Mouse (Mus musculus) left cerebral cortex, postnatal 36 days (tissue): ENCODE results near the gene Strada. TPM values are rescaled to one million over a fixed set of nuclear protein-coding genes. Genes with fewer than 3 reads are reported as not detected.
"Not testable (repeated sequence)": the region's sequence is repeated elsewhere in the genome, so short reads cannot be mapped to it uniquely, and the experiment has no call there.

Source experiments
- DNase-seq, 2 experiments: peaks; one replicate each; pipeline ENCODE4 v3.0.0; 2021 to 2022; ENCODE audit warnings: low spot score in 2 of 2, mixed read lengths in 1 of 2
- intact Hi-C: fragments of 180-260 bp; cut with DNase I; formaldehyde crosslinking; loops from one replicate; pipeline ENCODE4 v1.15.1; 2025
- total RNA-seq, 2 experiments: library from RNA; stranded (reverse); gene quantifications; 2 replicates each; pipeline ENCODE4 v1.2.3; 2021

Strada gene
- 10 to 100 TPM; 26.6 to 31.2 TPM for total RNA-seq

DNA sequence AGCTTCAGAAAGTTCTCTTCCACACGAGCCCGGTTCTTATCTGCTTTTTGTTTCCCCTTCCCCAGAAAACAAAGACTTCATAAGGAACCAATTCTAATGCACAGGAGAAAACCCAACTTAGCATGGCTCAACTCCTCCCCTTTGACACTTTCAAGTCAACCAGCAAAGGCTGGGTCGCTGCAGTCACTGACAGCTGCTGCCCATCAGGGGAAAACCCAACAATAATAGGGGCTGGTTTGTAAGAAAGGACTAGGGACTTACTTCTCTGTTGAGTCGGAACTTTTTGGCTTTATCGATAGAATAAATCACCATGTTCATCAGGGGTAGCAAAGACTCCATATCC, at the start of gene Strada:
Gene Strada, minus strand, starts transcription at position 46 of the 343 bp plus-strand sequence.
- no peak for DNase-seq
- intact Hi-C loops = loop anchor here (5.0 kb wide), 1 partner anchor 40 kb away; no protein-coding TSS in a partner anchor

DNA sequence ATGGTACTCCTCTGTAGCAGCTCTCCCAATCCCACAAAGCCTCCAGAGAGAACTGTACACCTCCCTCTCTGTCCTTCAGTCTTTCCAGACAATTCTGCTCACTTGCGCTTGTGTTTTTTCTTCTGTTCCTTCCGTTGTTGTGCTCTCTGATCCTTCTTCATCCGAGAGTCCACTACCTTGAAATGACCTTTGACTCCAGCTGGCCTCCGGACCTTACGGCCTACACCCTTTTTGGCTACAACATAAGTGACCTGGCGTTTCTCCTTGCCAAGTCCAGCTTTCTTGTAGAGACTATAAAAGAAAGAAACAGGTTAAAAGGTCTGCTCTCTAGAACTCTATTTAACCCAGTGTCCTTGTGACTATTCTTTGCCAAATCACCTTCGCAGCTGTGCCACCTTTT, 47.4 kb upstream of the Strada start:
- intact Hi-C loops = no loop called here
- DNase-seq = no peak

DNA sequence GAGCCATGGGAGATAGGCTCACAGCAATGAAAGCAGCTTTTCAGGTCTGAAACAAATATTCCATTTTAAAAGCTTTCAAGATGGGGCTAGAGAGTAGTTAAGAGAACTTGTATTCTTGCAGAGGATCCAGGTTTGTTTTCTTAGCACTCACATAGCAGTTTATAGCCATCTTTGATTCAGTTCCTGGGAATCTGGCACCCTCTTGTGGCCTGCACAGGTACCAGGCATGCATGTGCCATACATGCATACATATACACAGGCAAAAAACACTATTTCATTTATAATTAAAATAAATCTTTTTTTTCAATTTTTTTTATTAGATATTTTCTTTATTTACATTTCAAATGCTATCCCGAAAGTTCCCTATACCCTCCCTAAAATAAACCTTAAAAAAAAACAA, 44.9 kb upstream of the Strada start:
- intact Hi-C loops = no loop called here
- DNase-seq = no peak

DNA sequence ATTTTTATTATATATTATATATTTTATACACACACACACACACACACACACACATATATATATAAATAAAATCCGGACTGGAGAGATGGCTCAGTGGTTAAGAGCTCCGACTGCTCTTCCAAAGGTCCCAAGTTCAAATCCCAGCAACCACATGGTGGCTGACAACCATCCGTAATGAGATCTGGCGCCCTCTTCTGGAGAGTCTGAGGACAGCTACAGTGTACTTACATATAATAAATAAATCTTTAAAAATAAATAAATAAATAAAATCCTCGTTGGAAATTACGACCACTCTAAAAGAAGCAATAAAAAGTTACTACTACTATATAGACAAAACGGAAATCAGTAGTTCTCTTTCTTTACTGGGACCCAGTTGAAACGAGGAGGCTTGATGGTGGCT, 32.0 kb upstream of the Strada start:
- not testable (repeated sequence) for DNase-seq
- intact Hi-C loops = loop anchor here (5.0 kb wide), 1 partner anchor 77 kb away; no protein-coding TSS in a partner anchor

DNA sequence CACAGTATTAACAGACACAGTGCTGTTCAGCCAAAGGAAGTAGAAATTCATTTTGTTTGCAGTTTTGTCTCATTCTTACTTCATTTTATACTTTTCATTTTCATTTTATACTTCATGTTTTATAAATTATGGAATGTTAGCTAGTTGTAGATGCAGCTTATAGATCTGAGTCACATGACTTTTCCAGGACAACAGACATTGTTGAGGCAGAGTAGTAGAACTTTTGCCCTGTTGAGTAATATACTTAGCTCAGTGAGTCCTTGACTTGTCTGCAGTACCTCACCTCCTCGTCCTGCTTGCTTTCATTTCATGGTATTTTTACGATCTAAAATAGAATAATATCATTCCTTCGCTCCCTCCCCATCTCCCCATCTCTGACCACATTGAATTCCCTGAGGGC, 18.6 kb upstream of the Strada start:
- intact Hi-C loops = no loop called here
- DNase-seq = no peak

DNA sequence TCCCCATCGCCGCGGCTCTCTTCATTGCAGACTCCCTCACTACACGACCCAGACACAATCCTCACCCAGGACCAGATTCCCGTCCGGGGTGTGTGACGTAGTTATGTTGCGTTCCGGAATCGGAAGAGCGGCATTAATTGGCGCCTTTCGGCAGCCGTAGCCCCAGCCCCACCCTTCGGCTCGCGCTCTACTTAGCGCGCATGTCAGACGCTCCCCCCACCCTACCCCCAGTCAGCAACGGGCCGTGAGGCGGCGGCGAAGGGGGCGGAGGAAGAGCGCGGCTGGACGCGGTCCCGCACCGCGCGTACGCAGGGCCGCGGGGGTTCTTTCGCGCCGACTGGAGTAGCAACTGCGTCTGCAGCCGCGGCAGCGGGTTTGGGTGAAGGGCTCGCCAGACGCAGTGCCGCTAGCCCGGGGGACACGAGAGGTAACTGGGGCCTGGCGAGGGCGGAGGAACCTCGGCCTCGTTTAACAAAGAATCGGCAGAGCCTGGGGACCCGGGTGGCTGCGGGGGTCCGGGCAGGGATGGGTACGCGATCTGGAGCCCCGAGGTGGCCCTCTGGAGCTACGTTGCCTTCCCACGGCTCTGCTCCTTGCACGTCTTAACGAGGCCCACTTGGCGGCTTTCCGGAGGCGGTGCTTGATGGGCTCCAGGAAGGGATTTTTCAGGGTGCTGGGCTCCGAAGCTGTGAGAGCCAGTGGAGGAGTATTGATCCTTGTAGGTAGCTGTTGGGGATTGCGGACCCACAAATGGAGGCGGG, 14.9 kb upstream of the Strada start, which contains the start of gene Ddx42:
Gene Ddx42, plus strand, starts transcription at position 197 of the 761 bp plus-strand sequence.
- DNase-seq = peak; percentile 90 to 93
- intact Hi-C loops = loop anchor here (1.0 to 5.0 kb wide), 2 partner anchors 40 to 56 kb away; partner anchors contain the start of genes Ftsj3 and Psmc5

DNA sequence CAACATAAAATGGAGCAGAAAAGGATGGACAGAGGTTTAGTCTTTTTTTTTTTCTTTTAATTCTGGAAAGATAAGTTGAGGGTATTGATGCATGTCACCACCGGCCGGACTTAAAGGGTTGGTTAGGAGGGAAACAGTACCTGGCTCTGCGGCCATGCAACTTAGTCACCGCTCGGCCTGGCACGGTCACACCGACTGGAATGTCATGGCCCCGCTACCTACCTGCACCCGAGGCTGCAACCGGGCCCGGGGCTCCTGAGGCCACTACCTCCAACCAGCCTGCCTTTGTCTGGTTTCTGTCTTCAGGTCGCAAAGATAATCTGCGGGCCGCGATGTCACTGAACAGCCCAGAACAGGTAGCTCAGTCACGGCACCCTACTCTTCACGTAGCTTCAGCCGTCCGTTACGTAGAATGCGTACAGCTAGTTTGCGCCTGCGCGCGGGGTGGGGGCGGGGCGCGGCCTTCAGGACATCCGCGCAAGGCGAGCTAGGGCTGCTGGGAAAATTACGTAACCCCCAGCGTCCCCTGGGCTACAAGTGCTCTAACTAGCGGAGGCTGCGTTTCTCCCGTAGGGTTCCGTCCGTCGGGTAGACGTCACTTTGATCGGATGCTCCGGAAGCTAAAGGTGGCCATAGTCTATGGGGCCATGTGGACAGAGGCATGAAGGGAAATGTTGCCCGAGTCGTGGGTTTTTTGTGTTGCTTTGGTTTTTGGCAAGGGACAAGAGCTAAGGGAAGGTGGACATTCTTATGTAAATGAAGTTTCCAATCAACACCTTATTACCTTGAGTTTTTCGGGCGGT, 14.2 kb upstream of the Strada start, which contains the start of gene Ccdc47:
Gene Ccdc47, minus strand, starts transcription at position 418 of the 803 bp plus-strand sequence.
- intact Hi-C loops = loop anchor here (1.0 to 5.0 kb wide), 2 partner anchors 41 to 55 kb away; partner anchors contain the start of genes Ftsj3 and Psmc5
- DNase-seq = peak; percentile 96 to 97

DNA sequence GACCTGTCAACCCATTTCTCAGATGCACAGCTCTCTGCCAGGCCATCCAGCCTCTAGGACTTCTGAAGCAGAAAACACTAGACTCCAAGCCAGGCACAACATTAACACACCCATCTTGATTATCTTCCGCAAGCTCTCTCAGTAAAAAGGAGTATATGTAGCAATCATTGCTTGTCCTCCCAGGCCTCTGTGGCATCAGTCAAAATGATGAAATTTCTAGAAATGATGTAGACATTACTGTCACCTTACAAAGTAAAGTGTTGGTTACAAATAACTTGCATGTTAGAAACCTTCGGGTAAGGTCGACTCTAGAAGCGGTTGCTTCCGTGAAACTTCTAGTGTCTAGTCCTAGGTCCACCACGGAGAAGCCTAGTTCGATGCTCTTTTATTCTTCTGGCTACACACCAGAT, 13.5 kb upstream of the Strada start:
- DNase-seq = no peak
- intact Hi-C loops = loop anchor here (5.0 kb wide), 1 partner anchor 42 kb away; the partner anchor contains the start of genes Ftsj3 and Psmc5

DNA sequence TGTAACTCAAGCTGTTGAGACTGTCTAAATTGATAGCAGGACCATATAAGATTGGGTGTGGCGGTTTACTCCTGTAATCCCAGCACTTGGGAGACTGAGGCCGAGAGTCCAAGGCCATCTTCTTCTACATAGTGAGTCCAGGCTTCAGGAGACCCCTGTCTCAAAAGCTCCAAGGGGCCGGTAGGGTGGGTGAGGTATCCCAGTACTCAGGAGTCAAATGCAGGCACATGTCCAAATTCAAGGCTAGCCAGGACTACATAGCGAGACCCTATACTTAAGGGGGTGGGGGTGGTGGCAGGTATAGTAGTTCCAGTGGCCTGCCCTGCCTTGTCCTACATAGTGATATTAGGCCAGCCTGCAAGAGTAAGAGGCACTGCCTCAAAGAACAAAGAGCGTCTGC, 12.9 kb upstream of the Strada start:
- intact Hi-C loops = loop anchor here (5.0 kb wide), 1 partner anchor 42 kb away; the partner anchor contains the start of genes Ftsj3 and Psmc5

DNA sequence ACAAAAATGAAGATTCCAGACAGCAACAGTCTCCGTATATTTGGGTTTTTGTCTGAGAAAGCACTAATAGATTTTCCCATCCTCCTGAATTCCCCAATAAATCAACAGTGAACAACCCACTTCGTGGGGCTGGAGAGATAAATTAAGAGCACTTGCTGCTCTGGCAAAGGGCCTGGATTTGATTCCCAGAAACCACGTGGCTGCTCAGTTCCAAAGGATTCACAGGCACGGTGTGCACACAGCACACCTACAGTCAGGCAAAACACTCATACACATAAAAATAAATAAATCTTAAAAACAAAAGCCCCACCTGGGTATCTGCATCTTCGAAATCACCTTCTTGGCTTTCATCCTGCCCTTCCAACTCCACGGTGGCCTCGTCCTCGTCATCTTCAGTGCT, 10.8 kb upstream of the Strada start:
- DNase-seq = no peak
- intact Hi-C loops = no loop called here

More for the DNA sequence above, 12.9 kb upstream of the Strada start:
- DNase-seq = no peak

DNA sequence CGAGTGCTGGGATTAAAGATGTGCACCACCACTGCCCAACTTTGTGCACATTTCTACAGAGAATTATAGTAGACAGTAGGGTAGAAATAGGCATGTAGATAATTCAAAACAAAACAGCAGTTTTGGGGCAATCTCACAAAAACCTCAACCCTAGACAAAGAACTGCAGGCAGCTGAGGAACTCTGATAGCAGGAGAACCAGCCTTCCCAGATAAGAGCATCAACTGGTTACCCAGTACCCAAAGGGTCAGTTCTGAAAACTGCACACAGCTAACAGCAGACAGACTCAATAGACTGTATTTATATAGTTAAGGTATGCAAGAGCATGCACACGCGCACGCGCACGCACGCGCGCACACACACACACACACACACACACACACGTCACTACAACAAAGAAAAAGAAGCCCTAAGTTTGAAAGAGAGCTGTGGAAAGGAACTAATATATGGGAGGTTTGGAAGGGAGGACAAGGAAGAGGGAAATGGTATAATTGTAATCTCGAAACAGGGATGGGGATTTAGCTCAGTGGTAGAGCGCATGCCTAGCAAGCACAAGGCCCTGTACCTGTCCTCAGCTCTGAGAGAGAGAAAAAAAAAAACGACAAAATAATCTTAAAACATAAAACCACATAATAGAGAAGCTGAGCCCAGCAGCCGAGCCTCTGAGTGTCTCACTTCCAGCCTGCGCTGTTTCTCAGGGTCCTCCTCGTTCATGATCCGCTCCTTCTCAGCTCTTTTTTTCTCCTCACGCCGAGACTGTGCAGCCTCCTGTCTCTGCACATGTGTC, 438 bp downstream of the Strada start:
- intact Hi-C loops = loop anchor here (5.0 kb wide), 1 partner anchor 41 kb away; no protein-coding TSS in a partner anchor
- no peak for DNase-seq

DNA sequence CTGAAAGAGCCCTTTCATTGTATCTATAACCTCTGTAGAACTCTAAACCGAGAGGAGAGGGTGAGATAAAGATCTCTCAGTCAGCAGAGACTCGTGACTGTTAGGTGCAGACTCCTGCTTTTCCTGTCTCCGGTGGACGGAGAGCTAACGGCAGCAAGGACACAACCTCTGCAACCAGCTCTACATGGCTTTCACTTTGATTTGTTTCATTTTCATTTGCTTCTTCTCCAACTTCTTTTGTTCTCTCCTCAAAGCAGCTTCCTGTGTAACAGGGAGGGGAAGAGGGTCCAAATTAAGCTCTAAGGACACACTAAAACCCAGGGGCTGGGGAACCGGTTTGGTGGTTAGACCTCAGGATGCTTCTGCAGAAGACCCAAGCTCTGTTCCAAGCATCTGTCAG, 1.2 kb downstream of the Strada start:
- intact Hi-C loops = loop anchor here (5.0 kb wide), 1 partner anchor 42 kb away; no protein-coding TSS in a partner anchor
- DNase-seq = no peak

DNA sequence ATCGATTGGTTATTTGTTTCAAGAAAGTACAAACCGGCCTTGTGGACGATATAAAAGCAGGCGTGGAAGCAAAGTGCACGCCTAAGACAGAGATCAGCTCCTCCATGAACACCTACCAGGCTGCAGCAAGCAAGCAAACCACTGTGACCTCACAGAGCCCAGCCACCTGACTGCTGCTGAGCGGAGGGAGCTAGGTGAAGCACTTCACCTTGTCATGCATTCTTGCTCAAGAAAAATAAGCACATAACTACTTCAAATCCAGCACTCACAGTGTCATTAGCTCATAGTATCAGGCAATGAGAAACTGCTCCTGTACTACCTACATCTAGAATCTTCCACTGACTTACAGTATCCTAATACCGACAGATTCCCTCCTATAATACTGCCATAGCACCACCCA, 2.0 kb downstream of the Strada start:
- not testable (repeated sequence) for DNase-seq
- intact Hi-C loops = loop anchor here (5.0 kb wide), 1 partner anchor 42 kb away; no protein-coding TSS in a partner anchor

DNA sequence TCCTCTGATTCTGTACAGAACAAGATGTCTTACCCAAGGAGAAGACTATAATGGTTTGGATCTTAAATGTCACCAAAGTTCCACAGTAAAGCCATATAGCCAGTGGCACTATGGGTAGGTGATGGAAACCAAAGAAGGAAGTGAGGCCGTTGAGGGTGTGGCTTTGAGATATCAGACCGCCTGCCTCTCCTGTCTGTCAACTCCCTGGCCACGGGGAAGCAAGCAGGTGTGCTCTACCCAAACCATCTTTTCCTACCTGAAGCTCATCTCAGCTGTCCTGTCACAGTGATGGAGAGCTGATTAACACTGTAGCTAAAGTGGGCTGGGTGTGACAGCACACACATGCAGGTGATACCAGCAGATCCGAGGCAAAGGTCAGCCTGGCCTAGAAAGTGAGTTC, 3.7 kb downstream of the Strada start:
- intact Hi-C loops = no loop called here
- DNase-seq = no peak

DNA sequence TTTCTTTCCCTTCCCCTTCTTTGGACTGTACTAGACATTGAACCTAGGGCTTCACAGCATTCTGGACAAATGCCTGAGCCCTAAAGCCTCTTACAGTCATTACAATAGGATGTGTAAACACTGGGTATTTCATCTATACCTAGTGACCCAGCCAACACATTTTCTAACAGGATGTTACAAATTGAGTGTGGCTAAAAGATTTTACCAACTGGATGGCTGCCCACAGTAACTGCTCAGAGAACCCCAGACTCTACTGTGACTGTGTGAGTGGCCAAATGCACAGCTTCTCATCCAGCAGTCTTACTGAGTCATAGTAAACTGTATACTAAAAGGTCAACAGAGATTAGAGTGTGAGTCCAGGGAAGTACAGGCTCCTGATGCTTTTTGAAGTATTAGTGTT, 6.6 kb downstream of the Strada start:
- intact Hi-C loops = no loop called here
- DNase-seq = no peak

DNA sequence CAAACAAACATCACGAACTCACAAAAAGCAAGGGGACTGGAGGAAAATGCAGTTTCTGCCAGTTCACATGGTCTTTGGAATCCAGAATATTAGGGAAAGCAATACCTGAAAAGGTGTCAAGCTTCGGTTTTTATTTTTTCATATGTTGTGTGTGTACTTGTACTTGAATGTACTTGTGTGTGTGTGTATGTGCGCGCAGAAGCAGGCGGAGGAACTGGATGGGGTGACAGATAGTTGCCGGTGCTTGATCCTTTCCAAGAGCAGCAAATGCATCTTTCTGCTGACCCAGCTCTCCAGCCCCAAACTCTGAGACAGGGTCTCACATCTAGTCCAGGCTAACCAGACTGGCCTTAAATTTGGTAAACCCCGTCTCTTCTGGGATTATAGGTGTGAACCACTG, 7.1 kb downstream of the Strada start:
- intact Hi-C loops = loop anchor here (1.0 kb wide), 1 partner anchor 36 kb away; no protein-coding TSS in a partner anchor
- DNase-seq = no peak

DNA sequence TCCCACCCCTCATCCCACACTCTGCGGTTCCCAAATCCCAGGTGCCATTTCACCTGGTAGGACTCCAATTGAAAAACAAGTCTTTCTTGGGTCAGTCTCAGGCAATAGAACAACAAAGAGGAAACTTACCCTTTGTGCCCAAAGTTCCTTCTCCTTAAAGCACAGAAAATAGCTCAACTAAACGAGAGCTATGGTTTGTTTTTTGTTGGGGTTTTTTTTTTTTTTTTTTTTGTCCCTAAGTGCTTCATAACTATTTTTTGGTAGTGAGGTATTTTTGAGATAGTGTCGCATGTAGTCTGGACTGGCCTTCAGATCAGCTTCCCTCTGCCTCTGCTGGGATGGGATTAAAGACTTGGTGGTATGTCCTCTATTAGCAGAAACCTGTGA, 7.8 kb downstream of the Strada start:
- no peak for DNase-seq
- intact Hi-C loops = loop anchor here (1.0 kb wide), 1 partner anchor 35 kb away; no protein-coding TSS in a partner anchor

DNA sequence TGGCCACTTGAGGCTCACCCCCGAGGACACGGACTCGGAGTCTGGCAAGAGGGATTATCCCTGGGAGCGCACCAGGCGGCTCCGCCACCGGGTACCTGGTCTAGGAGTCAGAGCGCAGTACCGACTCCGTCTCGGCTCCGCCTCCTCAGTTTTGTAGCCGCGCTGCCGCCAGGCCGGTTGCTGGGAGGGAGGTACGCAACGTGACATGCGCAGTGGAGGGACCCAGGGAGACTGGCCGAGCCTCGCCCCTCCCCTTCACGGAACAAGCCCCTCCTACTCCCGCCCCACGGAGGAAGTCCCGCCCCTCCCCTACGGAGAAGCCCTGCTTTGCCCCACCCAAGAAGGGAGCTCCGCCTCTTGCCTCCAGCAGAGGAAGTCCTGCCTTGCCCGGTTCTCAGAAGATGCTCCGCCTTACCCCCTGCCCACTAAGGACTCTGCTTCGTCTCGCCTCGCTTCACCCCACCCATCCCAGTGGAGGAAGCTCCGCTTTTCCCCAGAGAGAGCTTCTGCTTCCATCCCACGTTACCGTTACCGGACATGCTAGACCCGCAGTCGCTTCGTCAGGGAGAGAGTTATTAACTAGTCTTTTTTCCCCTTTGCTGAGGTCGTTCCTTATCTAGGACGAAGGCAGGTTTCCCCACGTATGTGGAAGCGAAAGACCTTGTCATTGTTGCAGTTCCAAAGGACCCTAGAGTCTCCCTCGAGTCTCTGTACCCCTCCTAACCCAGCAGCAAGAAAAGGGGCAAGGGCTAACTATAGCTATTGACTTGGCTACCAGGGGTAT, 8.4 kb downstream of the Strada start:
- peak; percentile 95 to 96 for DNase-seq
- intact Hi-C loops = loop anchor here (1.0 kb wide), 1 partner anchor 34 kb away; no protein-coding TSS in a partner anchor
